Mouse (Mus musculus) left cerebral cortex, postnatal 36 days (tissue): ENCODE data around the gene Gm4491. TPM values are rescaled to one million over a fixed set of nuclear protein-coding genes. Genes with fewer than 3 reads are reported as not detected.
A peak's percentile ranks its signal among the peaks of the same experiment; 100 is the strongest.

ENCODE experiments used
- DNase-seq, 2 experiments: peaks; one replicate each; pipeline ENCODE4 v3.0.0; 2021 to 2022; ENCODE audit warnings: low spot score in 2 of 2, mixed read lengths in 1 of 2
- intact Hi-C: fragments of 180-260 bp; cut with DNase I; formaldehyde crosslinking; loops from one replicate; pipeline ENCODE4 v1.15.1; 2025
- total RNA-seq, 2 experiments: library from RNA; stranded (reverse); gene quantifications; 2 replicates each; pipeline ENCODE4 v1.2.3; 2021

Gene Gm4491
- total RNA-seq: under 1 TPM; 0.77 to 0.96 TPM

DNA sequence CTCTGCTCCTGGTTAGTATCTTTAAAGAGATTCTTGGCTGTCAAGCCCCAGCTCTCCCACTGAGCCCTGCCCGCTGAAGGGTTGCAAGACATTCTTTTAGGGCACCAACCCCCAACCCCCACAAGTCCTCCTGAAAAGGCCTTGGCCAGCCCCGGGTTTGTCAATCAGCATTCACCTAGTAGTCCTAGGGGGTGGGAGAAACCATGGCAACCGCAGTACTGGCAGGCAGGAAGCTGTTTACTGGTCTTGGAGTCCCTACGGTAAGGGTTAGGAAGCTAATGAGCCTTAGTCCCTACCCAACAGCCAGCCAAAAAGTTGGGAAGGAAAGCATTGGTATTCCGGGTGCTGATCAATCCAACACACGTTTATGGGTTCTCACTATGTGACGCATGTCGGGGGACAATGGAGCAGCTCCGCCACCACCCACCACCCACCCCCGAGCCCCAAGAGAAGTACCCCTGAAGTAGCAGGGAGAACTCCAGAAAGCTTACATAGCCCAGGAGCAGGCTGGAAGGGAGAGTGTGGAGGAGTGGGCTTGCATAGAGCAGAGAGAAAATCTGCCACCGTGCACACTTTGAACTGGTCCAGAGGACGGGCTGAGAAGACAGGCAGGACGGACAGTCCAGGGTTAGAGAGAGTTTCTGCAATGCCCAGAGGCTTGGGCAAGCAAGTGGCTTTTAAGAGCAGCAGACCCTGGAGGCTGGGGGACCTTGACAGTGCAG, at the start of gene Gm4491:
Gene Gm4491, minus strand, starts transcription at position 61 of the 722 bp plus-strand sequence.
- intact Hi-C loops: no loop called here
- DNase-seq: peak; percentile 17 to 34

DNA sequence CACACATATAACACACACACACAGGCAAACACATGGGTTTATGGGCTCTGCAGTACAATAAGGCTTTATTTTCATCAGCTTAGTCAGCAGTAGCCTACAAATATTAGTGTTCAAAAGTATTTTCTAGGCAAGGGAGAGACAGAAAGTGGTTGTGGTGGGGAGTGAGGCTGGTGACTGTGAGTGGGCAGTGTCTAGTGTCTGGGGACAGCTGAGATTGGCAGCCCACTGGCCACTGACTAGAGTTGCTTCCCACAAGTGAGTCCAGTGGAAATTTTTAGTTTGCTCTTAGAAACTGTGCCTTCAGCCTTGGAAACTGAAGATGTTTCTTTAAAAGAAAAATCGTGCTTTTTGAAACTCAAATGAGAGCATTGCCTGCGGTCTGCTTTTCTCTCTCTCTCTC, 46.1 kb upstream of the Gm4491 start:
- intact Hi-C loops: no loop called here
- no peak for DNase-seq

GRCm38 (mm10) chr14:57161201-57161600, 45.5 kb upstream of the Gm4491 start:
- intact Hi-C loops: no loop called here
- DNase-seq: no peak

DNA sequence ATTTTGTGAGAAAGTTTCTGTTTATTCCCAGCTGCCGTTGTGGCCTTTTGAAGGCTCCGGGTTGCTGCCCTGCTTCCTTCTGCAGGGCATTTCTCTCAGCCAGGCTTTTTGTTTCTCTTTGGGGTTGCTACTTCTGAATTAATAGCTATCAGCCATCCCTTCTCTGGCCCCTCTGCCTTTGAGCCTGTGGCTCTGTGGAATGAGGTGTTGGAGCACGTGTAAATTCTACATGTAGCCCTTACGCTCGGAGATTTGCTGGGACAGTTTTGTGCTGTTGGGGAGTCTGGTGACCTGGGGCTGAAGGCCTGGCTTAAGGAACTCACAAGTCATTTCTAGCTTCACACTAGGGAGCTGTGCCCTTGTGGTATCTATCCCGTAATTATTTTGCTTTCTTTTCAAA, 39.2 kb upstream of the Gm4491 start:
- DNase-seq: no peak
- intact Hi-C loops: no loop called here

- intact Hi-C loops: no loop called here
- no peak for DNase-seq
These were observed 30.1 kb upstream of the Gm4491 start for GRCm38 (mm10) chr14:57145741-57146140.

GRCm38 (mm10) chr14:57135265-57135664, 19.6 kb upstream of the Gm4491 start:
- intact Hi-C loops: no loop called here
- no peak for DNase-seq

DNA sequence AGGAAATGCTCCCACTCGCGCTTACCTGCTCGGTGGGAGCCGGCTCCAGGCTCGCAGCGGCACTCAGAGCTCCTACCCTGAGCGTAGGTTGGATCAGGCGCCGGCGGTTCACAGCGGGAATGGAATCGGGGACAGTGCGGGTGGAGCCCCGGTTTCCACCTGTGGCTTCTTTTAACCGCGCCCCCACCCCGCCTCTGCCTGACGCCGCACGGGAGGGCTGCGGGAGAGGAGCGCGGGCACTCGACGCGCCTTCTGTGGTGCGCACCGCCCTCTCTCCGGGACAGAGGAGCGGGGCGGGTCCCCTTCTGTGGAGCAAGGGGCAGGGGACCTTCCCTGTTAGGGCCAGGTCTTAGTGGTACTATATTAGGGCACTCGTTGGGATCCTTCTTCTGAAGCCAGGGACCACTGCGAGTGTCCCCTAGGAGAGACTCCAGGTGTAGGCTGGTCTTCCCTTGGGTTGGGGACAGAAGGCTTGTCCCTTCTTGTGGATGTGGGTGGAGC, 17.5 kb upstream of the Gm4491 start, which contains the start of gene Gjb6:
Gene Gjb6, minus strand, starts transcription at position 451 of the 501 bp plus-strand sequence.
- intact Hi-C loops: no loop called here

GRCm38 (mm10) chr14:57127383-57127782, 11.7 kb upstream of the Gm4491 start:
- intact Hi-C loops: no loop called here
- no peak for DNase-seq

More for the DNA sequence above, 17.5 kb upstream of the Gm4491 start, which contains the start of gene Gjb6:
- DNase-seq: peak in 1 of 2 experiments; percentile 13

DNA sequence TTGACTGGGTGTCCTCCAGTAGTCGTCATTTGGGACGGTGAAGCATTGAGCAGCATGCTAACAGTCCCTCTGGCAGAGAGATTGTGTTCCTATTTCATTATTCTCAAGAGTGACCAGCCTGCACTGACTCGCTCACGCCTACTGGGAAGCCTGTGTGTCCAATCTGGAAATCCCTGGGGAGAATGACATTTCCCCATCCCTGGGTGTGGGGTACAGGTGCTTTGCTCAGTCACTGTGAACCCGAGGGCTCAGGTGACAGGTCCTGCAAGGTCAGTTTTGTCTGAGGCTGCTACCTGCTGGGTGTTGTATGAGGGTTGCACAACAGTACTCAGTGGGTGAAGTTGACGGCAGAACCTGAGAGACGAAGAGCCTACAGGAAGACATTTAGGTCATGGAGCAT, 6.6 kb upstream of the Gm4491 start:
- intact Hi-C loops: no loop called here
- DNase-seq: no peak

GRCm38 (mm10) chr14:57109194-57109593, 6.5 kb downstream of the Gm4491 start:
- no peak for DNase-seq
- intact Hi-C loops: loop anchor here (1.0 to 5.0 kb wide), 2 partner anchors 253 to 300 kb away; no protein-coding TSS in a partner anchor

DNA sequence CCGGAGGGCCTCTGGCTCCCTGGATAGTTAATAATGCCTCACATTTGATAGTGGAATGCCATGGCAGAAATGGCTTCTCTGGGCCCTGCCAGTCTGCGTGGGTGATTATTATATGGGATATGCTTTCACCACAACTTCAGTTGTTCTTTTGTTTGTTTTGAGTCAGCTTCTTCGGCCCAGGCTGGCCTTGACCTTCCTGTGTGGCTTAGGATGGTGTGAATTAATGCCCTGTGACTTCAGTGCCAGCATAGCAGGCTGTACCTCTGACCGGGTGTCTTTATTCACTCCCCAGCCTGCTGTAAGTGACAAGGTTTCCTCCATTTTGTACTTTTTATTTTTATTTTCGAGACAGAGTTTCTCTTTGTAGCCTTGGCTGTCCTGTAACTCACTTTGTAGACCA, 7.8 kb downstream of the Gm4491 start:
- intact Hi-C loops: loop anchor here (5.0 kb wide), 1 partner anchor 254 kb away; no protein-coding TSS in a partner anchor

GRCm38 (mm10) chr14:57107091-57107490, 8.6 kb downstream of the Gm4491 start:
- DNase-seq: no peak
- intact Hi-C loops: loop anchor here (5.0 kb wide), 1 partner anchor 255 kb away; no protein-coding TSS in a partner anchor

More for the DNA sequence above, 7.8 kb downstream of the Gm4491 start:
- DNase-seq: no peak

DNA sequence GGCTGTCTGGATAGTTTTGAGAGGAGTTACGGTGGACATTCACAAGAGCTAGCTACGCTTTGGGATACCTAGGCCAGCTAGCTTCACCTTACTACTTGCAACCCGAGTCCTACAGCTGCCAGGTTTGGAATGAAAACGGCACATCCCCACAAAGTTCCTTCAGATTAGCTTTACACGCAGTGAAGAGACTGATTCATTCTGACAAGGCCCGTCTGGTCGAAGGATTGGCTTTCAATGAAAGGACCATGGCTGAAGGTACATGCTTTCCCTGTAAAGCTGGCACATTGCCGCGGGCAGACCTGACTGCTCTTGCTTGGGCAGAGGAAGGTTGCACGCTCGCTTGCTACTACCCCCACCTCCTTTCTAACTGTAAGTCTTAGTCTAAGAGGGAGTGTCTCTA, 10.0 kb downstream of the Gm4491 start:
- DNase-seq: no peak
- intact Hi-C loops: loop anchor here (5.0 kb wide), 1 partner anchor 257 kb away; no protein-coding TSS in a partner anchor

DNA sequence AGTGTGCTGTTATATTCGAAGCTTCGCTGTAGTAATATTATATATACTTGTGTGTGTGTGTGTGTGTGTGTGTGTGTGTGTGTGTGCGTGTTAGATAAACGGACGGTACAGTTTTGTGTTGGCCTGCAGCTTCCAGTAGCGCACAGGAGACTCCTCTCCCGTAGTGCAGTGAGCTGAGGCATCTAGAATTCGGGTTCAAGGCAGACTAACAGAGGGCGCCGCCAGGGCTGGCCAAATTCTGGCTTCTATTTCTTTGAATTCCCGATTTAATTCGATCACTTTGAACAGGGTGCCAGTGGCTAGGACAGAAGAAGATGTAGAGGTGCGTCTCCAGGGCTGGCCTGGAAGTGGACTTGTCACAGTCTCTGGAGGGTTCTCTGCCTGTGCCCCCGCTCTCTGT, 10.6 kb downstream of the Gm4491 start:
- intact Hi-C loops: loop anchor here (5.0 kb wide), 1 partner anchor 257 kb away; no protein-coding TSS in a partner anchor

DNA sequence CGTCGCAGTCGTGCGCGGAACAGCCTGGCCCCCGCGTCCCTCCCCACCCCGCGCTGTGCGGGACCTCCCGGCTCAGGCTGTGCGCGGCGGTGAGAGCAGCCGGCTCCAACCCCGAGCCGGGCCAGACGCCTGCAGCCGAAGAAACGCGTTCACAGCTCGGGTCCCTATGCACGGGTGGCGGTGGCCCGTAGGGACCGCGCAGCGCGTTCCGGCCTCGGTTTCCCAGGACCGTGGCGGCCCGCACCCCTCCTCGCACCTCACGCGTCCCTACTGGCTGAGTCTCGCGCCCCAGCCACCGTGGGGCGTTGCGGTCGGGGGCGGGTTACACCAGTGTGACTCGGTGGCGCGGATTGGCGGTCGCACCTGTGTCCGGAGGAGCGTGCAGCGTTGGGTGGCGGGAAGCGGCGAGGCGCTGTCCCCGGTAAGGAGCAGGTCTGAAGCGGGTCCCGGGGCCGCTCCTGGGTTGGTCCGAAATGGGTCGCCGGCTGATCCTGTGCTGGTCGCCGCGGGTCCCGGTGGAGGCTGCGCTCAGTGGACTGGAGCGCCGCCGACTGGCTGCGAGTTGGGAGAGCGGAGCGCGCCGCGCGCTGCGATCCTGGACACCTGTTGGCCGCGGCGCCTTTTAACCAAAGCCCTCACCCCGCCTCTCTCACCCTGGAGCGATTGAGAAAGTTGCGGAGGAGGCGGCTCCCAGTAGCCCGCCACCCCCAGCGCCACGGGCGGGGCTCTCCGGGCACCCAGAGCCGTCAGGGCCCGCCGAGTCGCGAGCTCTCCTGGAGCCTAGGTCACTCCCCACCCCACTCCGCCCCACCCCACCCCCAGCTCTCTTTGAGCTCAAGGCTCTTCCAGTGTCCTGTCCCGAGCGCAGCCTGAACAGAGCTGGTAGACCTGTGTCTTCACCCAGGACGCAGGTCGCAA, 11.3 kb downstream of the Gm4491 start, which contains the start of gene Gjb2:
Gene Gjb2, minus strand, starts transcription at position 597 of the 918 bp plus-strand sequence.
- intact Hi-C loops: loop anchor here (5.0 kb wide), 1 partner anchor 258 kb away; no protein-coding TSS in a partner anchor
- peak; percentile 14 to 36 for DNase-seq

More for the DNA sequence above, 10.6 kb downstream of the Gm4491 start:
- DNase-seq: no peak

DNA sequence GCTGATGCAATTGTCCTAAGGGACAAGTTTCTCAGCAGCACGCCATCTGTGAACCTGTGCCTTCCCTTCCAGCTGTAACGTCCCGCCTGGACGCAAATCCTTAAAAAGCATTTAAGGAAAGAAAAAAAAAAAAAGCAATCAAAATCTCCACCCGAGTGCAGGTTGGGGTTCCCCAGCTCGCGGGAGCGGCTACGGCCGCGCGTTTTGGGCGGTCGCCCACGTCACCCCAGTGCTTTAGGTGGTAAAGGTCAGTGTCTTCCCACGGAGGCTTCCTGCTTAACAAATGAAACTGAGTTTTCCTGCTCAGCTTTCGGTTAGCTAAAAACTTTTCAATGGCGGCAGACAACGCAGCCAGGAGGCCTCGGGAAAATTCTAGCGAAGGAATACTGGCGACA, 12.0 kb downstream of the Gm4491 start:
- intact Hi-C loops: no loop called here
- no peak for DNase-seq

DNA sequence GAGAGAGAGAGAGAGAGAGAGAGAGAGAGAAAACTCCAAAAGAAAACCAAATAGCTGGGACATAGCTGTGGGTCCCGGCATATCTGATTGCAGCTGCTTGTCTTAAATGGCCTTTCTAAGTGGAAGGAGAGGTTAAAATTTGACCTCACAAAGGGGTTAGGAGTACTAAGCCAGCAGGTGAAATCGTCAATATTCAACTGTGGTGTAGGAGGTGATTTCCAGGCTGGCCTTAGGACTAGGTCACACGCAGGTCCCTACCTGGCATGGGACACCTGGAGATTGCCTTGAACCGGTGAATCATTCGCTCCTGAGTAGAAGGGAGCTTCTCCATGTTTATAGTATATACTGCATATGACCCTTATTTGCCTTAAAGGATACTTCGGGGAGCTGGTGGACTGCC, 12.6 kb downstream of the Gm4491 start:
- intact Hi-C loops: no loop called here
- DNase-seq: no peak

DNA sequence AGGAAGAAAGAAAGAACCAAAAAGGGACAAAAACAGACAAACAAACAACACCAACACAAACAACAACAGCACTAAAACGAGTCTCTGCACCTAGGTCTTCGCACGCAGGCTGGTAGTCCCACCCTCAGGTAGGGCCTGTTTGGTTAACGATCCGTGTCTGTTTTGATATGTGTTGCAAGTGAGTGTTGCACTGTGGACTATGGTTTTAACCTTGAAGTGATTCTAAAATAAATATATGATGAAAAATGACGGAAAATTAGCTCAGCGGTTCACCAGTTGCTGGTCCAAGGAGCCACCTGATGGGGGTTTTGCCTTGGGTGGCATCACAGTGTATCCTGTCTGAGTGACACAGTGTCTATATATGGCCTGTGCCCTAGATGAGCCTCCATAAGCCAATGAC, 14.1 kb downstream of the Gm4491 start:
- intact Hi-C loops: no loop called here
- DNase-seq: no peak

DNA sequence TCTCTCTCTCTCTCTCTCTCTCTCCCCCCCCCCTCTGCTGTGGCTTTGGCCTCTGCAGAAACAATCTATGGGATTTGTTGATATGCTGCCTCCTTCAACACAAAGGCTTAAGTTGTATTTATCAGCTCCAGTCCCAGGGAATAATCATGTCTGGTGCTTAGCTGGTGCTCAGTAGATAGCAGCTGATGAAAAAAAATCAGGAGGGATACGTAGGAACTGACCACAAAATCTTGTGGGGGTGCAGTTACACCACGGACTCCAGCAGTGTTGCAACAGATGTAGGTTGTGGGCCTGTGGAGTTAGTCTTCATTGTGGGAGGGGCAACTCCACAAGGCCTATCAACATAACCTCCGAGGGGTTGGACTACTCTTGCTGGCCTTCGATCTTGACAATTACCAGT, 19.8 kb downstream of the Gm4491 start:
- DNase-seq: no peak
- intact Hi-C loops: no loop called here

DNA sequence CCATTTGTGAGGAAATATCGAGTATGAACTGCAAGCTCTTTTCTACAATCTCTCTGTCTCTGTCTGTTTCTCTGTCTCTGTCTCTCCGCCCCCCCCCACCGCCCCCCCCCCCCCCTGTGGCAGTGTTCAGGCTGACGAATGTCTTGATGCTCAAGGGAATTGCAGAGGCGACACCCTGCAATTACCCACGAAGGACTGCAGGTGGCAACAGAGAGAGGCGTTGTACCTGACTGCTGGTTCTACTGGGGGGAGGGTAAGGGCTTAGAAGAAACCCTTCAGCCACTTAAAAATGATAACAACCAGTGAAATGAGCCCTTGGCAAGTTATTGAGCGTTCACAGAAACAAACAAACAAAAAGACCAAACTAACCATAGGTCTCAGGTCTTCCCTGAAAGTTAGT, 22.7 kb downstream of the Gm4491 start:
- intact Hi-C loops: loop anchor here (5.0 kb wide), 1 partner anchor 329 kb away; the partner anchor contains the start of gene Ift88
- DNase-seq: peak; percentile 25 to 43
